Mouse (Mus musculus) hindbrain, embryonic 10.5 days (tissue): Measurements from ENCODE around the gene Tmem108. TPM values are rescaled to one million over a fixed set of nuclear protein-coding genes. Genes with fewer than 3 reads are reported as not detected.

Experiments
- polyA plus RNA-seq: library from polyadenylated mRNA; unstranded; fragments of >200 nt; fragmentation: Nextera tagmentation; extraction: Ambion mirVana; gene quantifications from 2 replicates; pipeline ENCODE4 v1.2.1, GENCODE M21; 2016

Tmem108 gene
- polyA plus RNA-seq, 1 experiment from 2014 or later: 20.1 TPM

Other genes starting within 250 kb of the Tmem108 start
- 4.1 TPM in 2 replicates for gene Nphp3, start 240.7 kb upstream of the Tmem108 start, polyA plus RNA-seq